Mouse (Mus musculus) cerebellum, postnatal 4 days (tissue): ENCODE results near the gene Dock9.
"Not testable (repeated sequence)": the region's sequence is repeated elsewhere in the genome, so short reads cannot be mapped to it uniquely, and the experiment has no call there.

Experiments
- DNase-seq, 2 experiments: peaks; one replicate each; pipeline ENCODE4 v3.0.0; 2022; ENCODE audit warnings: low spot score in 2 of 2, mixed read lengths in 1 of 2

Dock9 gene

GRCm38 (mm10) chr14:121737277-121737676 is 60.4 kb downstream of the Dock9 start:
- no peak for DNase-seq

- DNase-seq: no peak
These were observed 62.0 kb downstream of the Dock9 start for GRCm38 (mm10) chr14:121735678-121736077.

DNA sequence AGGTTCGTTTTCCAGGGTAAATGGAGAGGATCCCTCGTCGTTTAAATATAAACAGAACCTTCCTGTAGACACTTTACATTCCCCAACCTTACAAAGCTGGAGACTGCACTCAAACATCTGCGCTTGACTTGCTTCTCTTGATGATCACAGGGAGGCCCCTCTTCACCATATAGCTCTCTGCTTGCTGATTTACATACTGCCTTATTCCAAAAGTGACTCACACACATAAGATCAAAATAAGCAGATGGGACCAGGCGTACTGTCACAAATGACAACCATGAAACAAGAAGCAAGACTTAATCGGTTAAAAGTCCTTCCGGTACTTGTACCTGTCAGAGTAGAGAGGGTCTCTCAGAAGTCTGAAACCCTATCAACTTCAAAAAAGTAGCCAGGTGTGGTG is 63.4 kb downstream of the Dock9 start:
- DNase-seq: no peak

DNA sequence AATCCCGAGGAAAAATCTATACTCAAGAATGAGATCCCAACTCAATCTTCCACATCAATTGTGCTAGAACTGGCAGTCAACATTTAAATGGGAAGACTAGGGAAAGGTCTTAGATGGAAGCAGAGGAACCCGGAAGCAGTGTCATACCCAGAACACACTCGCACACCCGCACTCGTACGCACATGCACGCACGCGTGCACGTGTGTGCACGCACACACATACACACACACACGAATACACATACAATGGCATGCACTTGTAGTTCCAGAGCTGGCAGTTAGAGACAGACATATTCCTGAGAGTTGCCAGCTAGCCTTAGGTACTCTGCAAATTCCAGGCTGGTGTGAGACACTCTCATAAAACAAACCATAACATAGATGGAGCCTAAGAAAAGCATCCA is 63.9 kb downstream of the Dock9 start:
- DNase-seq: no peak

- DNase-seq: no peak
These were observed 65.4 kb downstream of the Dock9 start for GRCm38 (mm10) chr14:121732196-121732595.

DNA sequence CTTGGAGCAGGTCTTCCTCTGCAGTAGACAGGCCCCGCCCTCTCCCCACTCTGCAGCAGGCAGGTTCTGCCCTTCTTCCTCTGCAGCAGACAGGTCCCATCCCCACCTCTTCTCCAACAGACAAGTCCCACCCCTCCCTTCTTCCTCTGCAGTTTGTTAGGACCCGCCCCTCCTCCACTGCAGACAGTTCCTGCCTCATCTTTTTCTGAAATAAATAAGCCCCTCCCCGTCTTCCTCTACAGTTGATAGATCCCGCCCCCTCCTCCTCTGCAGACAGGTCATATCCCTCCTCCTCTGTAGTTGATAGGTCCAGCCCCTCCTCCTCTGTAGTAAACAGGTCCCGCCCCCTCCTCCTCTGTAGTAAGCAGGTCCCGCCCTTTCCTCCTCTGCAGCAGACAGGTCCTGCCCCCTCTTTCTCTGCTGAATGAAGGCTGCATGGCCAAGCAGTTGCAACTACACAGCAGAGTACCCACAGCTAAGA is 65.9 kb downstream of the Dock9 start:
- DNase-seq: no peak

GRCm38 (mm10) chr14:121730966-121731365 is 66.7 kb downstream of the Dock9 start:
- no peak for DNase-seq

DNA sequence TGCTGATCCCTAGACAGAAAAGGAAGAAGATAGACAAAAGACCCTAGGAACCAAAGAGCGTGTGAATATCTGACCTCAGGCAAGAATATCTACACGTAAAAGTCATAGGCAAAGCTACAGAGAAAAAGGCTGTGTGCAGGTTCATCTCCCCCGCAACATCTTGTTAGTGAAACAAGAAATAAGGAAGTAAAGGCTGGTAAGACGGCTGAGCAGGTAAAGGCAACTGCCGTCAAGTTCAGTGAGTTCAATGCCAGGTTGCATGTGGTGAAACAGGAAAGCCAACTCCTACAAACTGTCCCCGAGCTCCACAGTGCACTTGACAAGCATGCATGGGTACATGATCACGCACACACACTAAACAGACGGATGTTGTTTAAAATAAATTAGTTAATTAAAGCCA is 69.6 kb downstream of the Dock9 start:
- DNase-seq: no peak

- no peak for DNase-seq
These were observed 73.1 kb downstream of the Dock9 start for GRCm38 (mm10) chr14:121724501-121724900.

DNA sequence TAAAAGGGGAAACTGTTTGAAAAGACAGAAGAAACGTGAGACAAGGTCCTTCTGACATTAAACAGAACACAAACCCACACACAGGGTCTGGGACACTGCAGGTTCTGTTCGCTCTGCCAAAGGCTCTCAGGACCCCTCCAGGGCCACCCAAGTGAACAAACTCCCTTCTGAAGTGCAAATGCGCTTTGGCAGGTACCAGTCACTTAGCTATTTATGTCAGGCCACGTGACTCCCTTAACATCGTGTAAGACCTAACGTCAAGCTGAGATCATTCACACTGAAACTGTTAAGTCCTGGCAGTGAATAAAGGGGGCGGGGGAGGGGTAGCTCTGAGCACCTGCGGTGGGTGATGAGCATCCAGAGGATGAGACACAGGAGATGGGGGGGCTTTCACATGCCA is 74.9 kb downstream of the Dock9 start:
- no peak for DNase-seq

- DNase-seq: no peak
These were observed 76.2 kb downstream of the Dock9 start for GRCm38 (mm10) chr14:121721431-121721830.

GRCm38 (mm10) chr14:121719638-121720601 is 77.7 kb downstream of the Dock9 start:
- no peak for DNase-seq

- DNase-seq: not testable (repeated sequence)
These were observed 82.8 kb downstream of the Dock9 start for GRCm38 (mm10) chr14:121714799-121715198.

DNA sequence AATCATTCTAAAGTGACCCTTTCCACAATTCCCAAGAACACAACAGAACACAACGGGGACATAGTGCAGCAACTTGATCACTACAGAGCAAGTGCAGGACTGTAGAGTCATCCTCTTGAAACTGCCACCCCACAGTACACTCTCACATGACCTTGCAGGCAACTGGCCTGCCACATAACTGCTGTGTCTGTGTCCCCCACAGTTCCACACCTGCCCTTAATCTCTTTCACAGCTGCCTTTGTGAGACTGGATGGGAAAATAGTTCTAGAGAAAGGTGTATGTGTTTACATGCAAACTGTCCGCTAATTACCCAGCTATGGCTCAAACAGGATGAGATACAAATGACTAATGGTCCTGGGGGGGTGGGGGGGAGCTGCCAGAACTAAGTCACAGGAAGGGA is 83.4 kb downstream of the Dock9 start:
- no peak for DNase-seq

DNA sequence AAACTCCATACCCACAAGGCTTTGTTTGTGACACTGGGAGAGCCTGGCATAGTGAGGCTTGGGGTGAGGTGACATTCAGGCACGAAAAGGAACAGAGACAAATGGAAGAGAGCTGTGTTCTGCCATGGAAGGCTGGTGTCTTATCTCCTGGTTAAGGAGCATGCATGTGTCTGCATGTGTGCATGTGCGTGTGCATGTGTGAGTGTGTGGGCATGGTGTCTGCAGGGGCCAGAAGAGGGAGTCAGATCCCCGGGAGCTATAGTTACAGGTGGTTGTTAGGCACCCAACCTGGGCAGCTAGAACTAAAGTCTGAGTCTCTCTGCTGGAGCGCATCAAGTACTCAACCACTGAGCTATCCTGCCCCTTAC is 83.8 kb downstream of the Dock9 start:
- DNase-seq: no peak

GRCm38 (mm10) chr14:121713166-121713829 is 84.3 kb downstream of the Dock9 start:
- DNase-seq: no peak

GRCm38 (mm10) chr14:121711089-121711826 is 86.4 kb downstream of the Dock9 start:
- no peak for DNase-seq

- no peak for DNase-seq
These were observed 87.5 kb downstream of the Dock9 start for GRCm38 (mm10) chr14:121710130-121710529.

DNA sequence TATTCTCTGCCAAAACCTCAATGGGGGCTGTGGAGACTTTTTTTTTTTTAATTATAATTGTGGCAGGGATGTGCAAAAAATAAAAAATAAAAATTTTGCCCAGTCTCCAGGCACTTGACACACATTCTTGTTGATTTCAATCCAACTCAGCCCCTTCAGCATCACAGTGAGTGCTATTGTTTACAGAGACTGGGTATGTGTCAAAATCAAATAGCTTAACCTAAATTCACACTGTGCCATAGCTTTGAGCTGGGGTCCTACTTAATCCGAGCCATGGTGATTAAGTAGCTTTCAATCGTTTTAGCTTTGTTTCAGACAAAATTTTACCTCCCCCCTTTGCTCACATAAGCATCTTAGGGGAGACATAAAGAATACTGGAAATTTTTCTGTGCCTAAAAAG is 89.4 kb downstream of the Dock9 start:
- no peak for DNase-seq

GRCm38 (mm10) chr14:121706482-121706901 is 91.1 kb downstream of the Dock9 start:
- DNase-seq: no peak

- DNase-seq: no peak
These were observed 92.0 kb downstream of the Dock9 start for GRCm38 (mm10) chr14:121705644-121706043.

- no peak for DNase-seq
These were observed 95.1 kb downstream of the Dock9 start for GRCm38 (mm10) chr14:121702534-121702933.
